Comparison of ENCODE assay signal across 8 mouse cellular contexts in genomic region chr7:91431594-91432240, GRCm38 (mm10).
DNase-seq lines count a peak whose midpoint lies in the region; ATAC-seq and TF ChIP-seq lines count a peak whose summit lies in the region.

No protein-coding gene starts in this region.

- no peaks in the 10 kb centered on the region for H3K27me3 ChIP-seq in E14TG2a.4 (ENCODE audit: insufficient read depth, low read length)
- H3K27me3 ChIP-seq in forebrain, embryonic 13.5 days = no peaks in the 10 kb centered on the region

- intact Hi-C loops in gastrocnemius, adult 2 months (cut with DNase I) = loop anchor here (5.0 kb wide), 1 partner anchor 204 kb away; no protein-coding TSS in a partner anchor

- peak; percentile 92 for TF ChIP-seq CTCF in gastrocnemius, adult 2 months (IDR thresholded peaks at IDR 0.05)
- TF ChIP-seq CTCF in E14TG2a.4 (conservative IDR thresholded peaks at IDR 0.05; ENCODE audit: low read length) = peak; percentile 84

- no peaks in the 10 kb centered on the region for H3K9me3 ChIP-seq in E14TG2a.4 (ENCODE audit: low read length)
- H3K9me3 ChIP-seq in forebrain, embryonic 13.5 days (replicated peaks) = no peaks in the 10 kb centered on the region

- H3K27ac ChIP-seq in gastrocnemius, adult 2 months = no peak overlapping the region
- no peak overlapping the region for H3K27ac ChIP-seq in forebrain, embryonic 13.5 days

- no peak overlapping the region for H3K4me3 ChIP-seq in gastrocnemius, adult 2 months
- no peak overlapping the region for H3K4me3 ChIP-seq in E14TG2a.4 (replicated peaks; ENCODE audit: low read length)
- no peak overlapping the region for H3K4me3 ChIP-seq in forebrain, embryonic 13.5 days

- no peaks in the 10 kb centered on the region for H3K4me1 ChIP-seq in E14TG2a.4 (replicated peaks; ENCODE audit: low read depth, low read length)
- peaks cover 15% of the 10 kb centered on the region; the same call in 1 of the 2 replicates for H3K4me1 ChIP-seq in forebrain, embryonic 13.5 days

- H3K36me3 ChIP-seq in E14TG2a.4 (ENCODE audit: insufficient read depth, low read length) = no peaks in the 10 kb centered on the region
- no peaks in the 10 kb centered on the region for H3K36me3 ChIP-seq in forebrain, embryonic 13.5 days (ENCODE audit: poor library complexity, severe bottlenecking)

- peak; percentile 25 for DNase-seq in gastrocnemius, adult 2 months
- no peak for DNase-seq in gastrocnemius, postnatal 25 days
- peak; percentile 15 for DNase-seq in c-Kit-positive CD71-positive TER-119-negative erythroid progenitor cells, embryonic 14.5 days (ENCODE audit: low read depth)
- DNase-seq in kidney, postnatal 10 days = peak; percentile 70
- DNase-seq in right cerebral cortex, postnatal 14 days = peak; percentile 56

- WGBS in forebrain, embryonic 13.5 days = 42% methylated on average over 11 of the region's 11 CpGs

- 0 out of 2 replicates have a peak overlapping the region, but pooled peaks have one; percentile 12 for H3K4me2 ChIP-seq in forebrain, embryonic 13.5 days

- ATAC-seq in forebrain, embryonic 13.5 days = peak; percentile 62
- ATAC-seq in megakaryocyte progenitor cell, adult 5-6 weeks (replicated peaks; ENCODE audit: poor library complexity) = peak; percentile 92

- H3K9ac ChIP-seq in forebrain, embryonic 13.5 days = no peak overlapping the region
